In genomic region chr4:53219351-53219750, GRCm38 (mm10) we compare ENCODE assay signal across 9 mouse cellular contexts. TPM values are rescaled to one million over a fixed set of nuclear protein-coding genes. Genes with fewer than 3 reads are reported as not detected.
DNase-seq lines count a peak whose midpoint lies in the region; ATAC-seq and TF ChIP-seq lines count a peak whose summit lies in the region.
"Had no signal": no experiment of that assay in that cellular context is flagged by ENCODE, and none has a peak within 500 bp of the region (broad histone marks: within the 10 kb centered on the region; RNA-seq: fewer than 3 reads in every experiment).

No protein-coding gene starts in this region.

- no peak overlapping the region for H3K4me3 ChIP-seq in forebrain, embryonic 13.5 days
- H3K4me3 ChIP-seq in forebrain, embryonic 10.5 days: no peak overlapping the region
- H3K4me3 ChIP-seq in lung, adult 2 months (replicated peaks; ENCODE audit: extremely low read depth, low read depth, low read length): no peak overlapping the region
- H3K4me3 ChIP-seq: embryonic facial prominence, embryonic 12.5 days had no signal

- TF ChIP-seq POLR2A in lung, adult 2 months (IDR thresholded peaks at IDR 0.05; ENCODE audit: borderline replicate concordance, extremely low read depth, low read depth, low read length): no peak

- H3K27me3 ChIP-seq in forebrain, embryonic 13.5 days: no peaks in the 10 kb centered on the region
- peaks cover 7% of the 10 kb centered on the region; the same call in 1 of the 2 replicates for H3K27me3 ChIP-seq in forebrain, embryonic 10.5 days (ENCODE audit: poor library complexity, severe bottlenecking)
- H3K27me3 ChIP-seq: embryonic facial prominence, embryonic 12.5 days had no signal

- peaks cover 21% of the 10 kb centered on the region for H3K4me1 ChIP-seq in forebrain, embryonic 13.5 days
- H3K4me1 ChIP-seq in forebrain, embryonic 10.5 days: peaks cover 38% of the 10 kb centered on the region
- H3K4me1 ChIP-seq in lung, adult 2 months (ENCODE audit: control insufficient read depth, insufficient read depth, low read length): peaks cover 15% of the 10 kb centered on the region

- peak overlapping the region; percentile 81 for H3K27ac ChIP-seq in forebrain, embryonic 13.5 days
- H3K27ac ChIP-seq in forebrain, embryonic 10.5 days: no peak overlapping the region
- H3K27ac ChIP-seq: embryonic facial prominence, embryonic 12.5 days had no signal

- no peak overlapping the region for H3K9ac ChIP-seq in forebrain, embryonic 13.5 days
- H3K9ac ChIP-seq: embryonic facial prominence, embryonic 12.5 days had no signal

- DNase-seq in forebrain, embryonic 10.5 days (ENCODE audit: extremely low spot score, low spot score): no peak
- peak; percentile 43 to 63 for DNase-seq in urinary bladder, postnatal 36 days (ENCODE audit: low spot score in 2 of 2)
- no peak for DNase-seq in urinary bladder, adult 2 months (ENCODE audit: low spot score)
- peak; percentile 70 to 78 for DNase-seq in heart, postnatal 14 days
- DNase-seq in lung, adult 2 months: peak; percentile 47
- no peak for DNase-seq in thymus, postnatal 14 days

- H3K9me3 ChIP-seq in forebrain, embryonic 13.5 days (replicated peaks): no peaks in the 10 kb centered on the region
- no peaks in the 10 kb centered on the region for H3K9me3 ChIP-seq in forebrain, embryonic 10.5 days
- H3K9me3 ChIP-seq: embryonic facial prominence, embryonic 12.5 days had no signal

- no peak overlapping the region for H3K4me2 ChIP-seq in forebrain, embryonic 13.5 days

- TF ChIP-seq CTCF in lung, adult 2 months (IDR thresholded peaks at IDR 0.05; ENCODE audit: insufficient read depth, low read length): no peak

- intact Hi-C loops in heart, postnatal 14 days (cut with DNase I): loop anchor here (2.0 to 5.0 kb wide), 3 partner anchors 23 to 118 kb away; no protein-coding TSS in a partner anchor

- ATAC-seq in forebrain, embryonic 13.5 days: peak; percentile 3; the same call in 1 of the 2 replicates
- no peak for ATAC-seq in megakaryocyte-erythroid progenitor cell, adult 5-6 weeks (replicated peaks; ENCODE audit: low FRiP score, low TSS enrichment, poor library complexity, severe bottlenecking)

- WGBS in forebrain, embryonic 13.5 days: 49% methylated on average over 3 of the region's 3 CpGs
- 48% methylated on average over 3 of the region's 3 CpGs for WGBS in forebrain, embryonic 10.5 days
- 39% methylated on average over 3 of the region's 3 CpGs for WGBS in lung, adult 2 months

- H3K36me3 ChIP-seq in forebrain, embryonic 13.5 days (ENCODE audit: poor library complexity, severe bottlenecking): no peaks in the 10 kb centered on the region
- no peaks in the 10 kb centered on the region for H3K36me3 ChIP-seq in forebrain, embryonic 10.5 days (replicated peaks)
- H3K36me3 ChIP-seq: embryonic facial prominence, embryonic 12.5 days had no signal

RNA-seq across cellular contexts. Expression of gene Abca1, which starts 59.7 kb away (rescaled TPM):
- 6.1 and 6.7 TPM in 2 replicates for polyA plus RNA-seq in forebrain, embryonic 13.5 days (2015; fragmentation: Nextera tagmentation; extraction: Ambion mirVana)
- polyA plus RNA-seq in forebrain, embryonic 10.5 days (2016; fragmentation: Nextera tagmentation; extraction: Ambion mirVana): 2.2 and 2.6 TPM in 2 replicates
- 26.4 and 36.1 TPM in 2 replicates for polyA plus RNA-seq in urinary bladder, adult 2 months (2012; rRNA removed)
- 10 to 100 TPM; 22.8 to 33.6 TPM for total RNA-seq in heart, postnatal 14 days (2021)
- polyA plus RNA-seq in lung, adult 2 months (2012; rRNA removed): 7.8 and 13.2 TPM in 2 replicates
- 4.5 and 5.8 TPM in 2 replicates for total RNA-seq in megakaryocyte-erythroid progenitor cell, adult 5-6 weeks (2014; fragmentation: Nextera tagmentation)
- total RNA-seq in megakaryocyte-erythroid progenitor cell, adult 5-6 weeks (2017): 4.2 and 5.7 TPM in 2 replicates

Comparison
In these comparisons a context has a peak if more than half of its experiments do, and no peak if none do; other contexts are left out.
1. DNase-seq: peak in urinary bladder, postnatal 36 days (2 of 2), heart, postnatal 14 days (2 of 2) and lung, adult 2 months (single experiment); none in forebrain, embryonic 10.5 days (single experiment), urinary bladder, adult 2 months (single experiment) and thymus, postnatal 14 days (single experiment).